Mouse (Mus musculus): ENCODE measurements around the gene Alg14.

- no peak for TF ChIP-seq CTCF (IDR thresholded peaks at IDR 0.05; ENCODE audit: insufficient read depth, low read length)
- no peak for TF ChIP-seq POLR2A (IDR thresholded peaks at IDR 0.05; ENCODE audit: borderline replicate concordance, extremely low read depth, low read depth, low read length)
Observed at GRCm38 (mm10) chr3:121369517-121369916, 77.9 kb downstream of the Alg14 start.

All from lung, adult 2 months (tissue).